Mouse (Mus musculus) limb, embryonic 14.5 days (tissue): Measurements from ENCODE around the gene Pacrg. TPM values are rescaled to one million over a fixed set of nuclear protein-coding genes. Genes with fewer than 3 reads are reported as not detected.

ENCODE experiments used
- ATAC-seq: fragments of 200-750 bp; cut with Nextera tagmentation; 2 replicates; pipeline ENCODE4 v1.8.0; 2017; ENCODE audit warnings: low read depth, moderate number of reproducible peaks, moderate TSS enrichment; ENCODE audit not compliant: low FRiP score
- DNase-seq: peaks from one replicate; pipeline ENCODE4 v3.0.0-alpha.2; 2015; ENCODE audit warnings: low spot score
- H3K27ac ChIP-seq: fragments of 300-500 bp; sonication (generic); replicated peaks from 2 replicates; pipeline ENCODE4 v1.5.1; 2014; ENCODE audit warnings: low read depth, mild to moderate bottlenecking, low read length, moderate library complexity, mixed read lengths
- H3K27me3 ChIP-seq: fragments of 300-500 bp; sonication (generic); 2 replicates; pipeline ENCODE4 v1.6.1; 2014; ENCODE audit warnings: low read length, mixed read lengths; ENCODE audit not compliant: control insufficient read depth, insufficient read depth
- H3K36me3 ChIP-seq: fragments of 300-500 bp; sonication (generic); 2 replicates; pipeline ENCODE4 v1.6.1; 2014; ENCODE audit warnings: mild to moderate bottlenecking, low read length, moderate library complexity, mixed read lengths; ENCODE audit not compliant: control insufficient read depth, insufficient read depth
- H3K4me1 ChIP-seq: fragments of 300-500 bp; sonication (generic); 2 replicates; pipeline ENCODE4 v1.6.1; 2014; ENCODE audit warnings: antibody characterized with exemption, low read length, mixed read lengths; ENCODE audit not compliant: control insufficient read depth, insufficient read depth
- H3K4me2 ChIP-seq: fragments of 300-500 bp; sonication (generic); replicated peaks from 2 replicates; pipeline ENCODE4 v1.6.1; 2014; ENCODE audit warnings: low read depth, mild to moderate bottlenecking, low read length, moderate library complexity; ENCODE audit not compliant: severe bottlenecking
- H3K4me3 ChIP-seq: fragments of 300-500 bp; sonication (generic); replicated peaks from 2 replicates; pipeline ENCODE4 v1.5.1; 2014; ENCODE audit warnings: low read length
- H3K9ac ChIP-seq: fragments of 300-500 bp; sonication (generic); 2 replicates; pipeline ENCODE4 v1.6.1; 2014; ENCODE audit warnings: mild to moderate bottlenecking, low read depth, low read length, moderate library complexity; ENCODE audit not compliant: severe bottlenecking
- H3K9me3 ChIP-seq: fragments of 300-500 bp; sonication (generic); 2 replicates; pipeline ENCODE4 v1.6.1; 2016; ENCODE audit warnings: low read length; ENCODE audit not compliant: control insufficient read depth
- POLR2A ChIP-seq: fragments of 200-500 bp; IDR thresholded peaks from 2 replicates; pipeline ENCODE4 v1.8.0; 2012; ENCODE audit warnings: inconsistent platforms, mild to moderate bottlenecking, moderate library complexity, borderline replicate concordance; ENCODE audit not compliant: insufficient read depth, insufficient read length; ENCODE audit errors: extremely low read depth
- WGBS: fragments of 180-500 bp; shearing (Covaris S2); extraction: QIAGEN DNeasy Blood & Tissue Kit; methylation state at CpG from one replicate; pipeline ENCODE4 v1.1.7; 2014; 5-methylcytosine and 5-hydroxymethylcytosine counted together
- polyA plus RNA-seq, 2 experiments: library from polyadenylated mRNA; depleted of rRNA in 1 of 2; stranded (reverse) in 1 of 2; unstranded in 1 of 2; fragments of >200 nt; fragmentation: Nextera tagmentation in 1 of 2; extraction: Ambion mirVana in 1 of 2; gene quantifications; 2 replicates each; pipeline versions ENCODE4 v1.2.1 to v1.2.3; 2012 to 2014

Pacrg gene
- polyA plus RNA-seq, 2 experiments, result 0.99 to 1.3 TPM

- DNase-seq (no peak), ATAC-seq (no peak)
- Histone ChIP-seq H3K27ac (peak overlapping the region; percentile 78), H3K9ac (no peak overlapping the region), H3K4me1 (peaks cover 10% of the 10 kb centered on the region; the same call in 1 of the 2 replicates), H3K4me2 (no peak overlapping the region), H3K4me3 (no peak overlapping the region), H3K27me3 (no peaks in the 10 kb centered on the region), H3K36me3 (no peaks in the 10 kb centered on the region), H3K9me3 (no peaks in the 10 kb centered on the region)
- WGBS, result 75% methylated on average over 9 of the region's 9 CpGs
- no peak for TF ChIP-seq POLR2A
These were observed 450.4 kb downstream of the Pacrg start for GRCm38 (mm10) chr17:10389740-10390139.

- ATAC-seq (no peak), DNase-seq (no peak)
- Histone ChIP-seq H3K27ac (no peak overlapping the region), H3K36me3 (no peaks in the 10 kb centered on the region), H3K4me2 (no peak overlapping the region), H3K4me3 (no peak overlapping the region), H3K9ac (no peak overlapping the region), H3K4me1 (peaks cover 10% of the 10 kb centered on the region; the same call in 1 of the 2 replicates), H3K27me3 (no peaks in the 10 kb centered on the region), H3K9me3 (no peaks in the 10 kb centered on the region)
- no peak for TF ChIP-seq POLR2A
- 64% methylated on average over 6 of the region's 6 CpGs for WGBS
These were observed 453.6 kb downstream of the Pacrg start for GRCm38 (mm10) chr17:10386548-10386947.

GRCm38 (mm10) chr17:10383406-10383805, 456.7 kb downstream of the Pacrg start:
- no peak for TF ChIP-seq POLR2A
- DNase-seq, result no peak
- peaks cover 3% of the 10 kb centered on the region; the same call in 1 of the 2 replicates for H3K4me1 ChIP-seq
- 81% methylated on average over 6 of the region's 6 CpGs for WGBS
- no peaks in the 10 kb centered on the region for H3K27me3 ChIP-seq
- no peak overlapping the region for H3K4me3 ChIP-seq
- H3K27ac ChIP-seq, result no peak overlapping the region
- H3K36me3 ChIP-seq, result no peaks in the 10 kb centered on the region
- H3K9ac ChIP-seq, result no peak overlapping the region
- H3K9me3 ChIP-seq, result no peaks in the 10 kb centered on the region
- ATAC-seq, result no peak
- no peak overlapping the region for H3K4me2 ChIP-seq

- Histone ChIP-seq H3K27ac (no peak overlapping the region), H3K4me2 (no peak overlapping the region), H3K4me1 (peaks cover 3% of the 10 kb centered on the region; the same call in 1 of the 2 replicates), H3K4me3 (no peak overlapping the region), H3K27me3 (no peaks in the 10 kb centered on the region), H3K9me3 (no peaks in the 10 kb centered on the region), H3K36me3 (no peaks in the 10 kb centered on the region), H3K9ac (no peak overlapping the region)
- TF ChIP-seq POLR2A, result no peak
- peak; percentile 76 for ATAC-seq
- peak; percentile 56 for DNase-seq
- 63% methylated on average over 10 of the region's 10 CpGs for WGBS
These were observed 461.5 kb downstream of the Pacrg start for GRCm38 (mm10) chr17:10378467-10379175.

- 95% methylated on average over 2 of the region's 2 CpGs for WGBS
- Histone ChIP-seq H3K27ac (no peak overlapping the region), H3K9ac (no peak overlapping the region), H3K4me3 (no peak overlapping the region), H3K4me2 (no peak overlapping the region), H3K4me1 (peaks cover 3% of the 10 kb centered on the region; the same call in 1 of the 2 replicates), H3K27me3 (no peaks in the 10 kb centered on the region), H3K36me3 (no peaks in the 10 kb centered on the region), H3K9me3 (no peaks in the 10 kb centered on the region)
- DNase-seq (no peak), ATAC-seq (no peak)
- TF ChIP-seq POLR2A, result no peak
These were observed 462.5 kb downstream of the Pacrg start for GRCm38 (mm10) chr17:10377606-10378005.
